Mouse (Mus musculus): ENCODE results near the gene Gm14085.

Gene Gm14085

GRCm38 (mm10) chr2:122558317-122558716 is 73.6 kb downstream of the Gm14085 start:
- peak in 1 of 2 experiments; percentile 34 for DNase-seq (ENCODE audit: low spot score in 2 of 2)

- DNase-seq (ENCODE audit: low spot score in 2 of 2) = no peak
These were observed 76.5 kb downstream of the Gm14085 start for GRCm38 (mm10) chr2:122561221-122561620.

- no peak for DNase-seq (ENCODE audit: low spot score in 2 of 2)
These were observed 77.5 kb downstream of the Gm14085 start for GRCm38 (mm10) chr2:122562251-122562650.

- DNase-seq (ENCODE audit: low spot score in 2 of 2) = no peak
These were observed 84.7 kb downstream of the Gm14085 start for GRCm38 (mm10) chr2:122569439-122569838.

GRCm38 (mm10) chr2:122570430-122570829 is 85.7 kb downstream of the Gm14085 start:
- DNase-seq (ENCODE audit: low spot score in 2 of 2) = no peak

GRCm38 (mm10) chr2:122571326-122571725 is 86.6 kb downstream of the Gm14085 start:
- no peak for DNase-seq (ENCODE audit: low spot score in 2 of 2)

- DNase-seq (ENCODE audit: low spot score in 2 of 2) = no peak
These were observed 87.7 kb downstream of the Gm14085 start for GRCm38 (mm10) chr2:122572438-122572837.

- DNase-seq (ENCODE audit: low spot score in 2 of 2) = no peak
These were observed 90.7 kb downstream of the Gm14085 start for GRCm38 (mm10) chr2:122575470-122575869.

GRCm38 (mm10) chr2:122576295-122576694 is 91.6 kb downstream of the Gm14085 start:
- DNase-seq (ENCODE audit: low spot score in 2 of 2) = no peak

- no peak for DNase-seq (ENCODE audit: low spot score in 2 of 2)
These were observed 92.6 kb downstream of the Gm14085 start for GRCm38 (mm10) chr2:122577316-122577715.

All from frontal cortex, postnatal 10 days (tissue).